Mouse (Mus musculus): ENCODE measurements around the gene Dnaaf5. TPM values are rescaled to one million over a fixed set of nuclear protein-coding genes. Genes with fewer than 3 reads are reported as not detected.
A peak's percentile ranks its signal among the peaks of the same experiment; 100 is the strongest.

The Dnaaf5 gene
- total RNA-seq, 2 experiments from 2014 or later, result 4.1 to 5.2 TPM

DNA sequence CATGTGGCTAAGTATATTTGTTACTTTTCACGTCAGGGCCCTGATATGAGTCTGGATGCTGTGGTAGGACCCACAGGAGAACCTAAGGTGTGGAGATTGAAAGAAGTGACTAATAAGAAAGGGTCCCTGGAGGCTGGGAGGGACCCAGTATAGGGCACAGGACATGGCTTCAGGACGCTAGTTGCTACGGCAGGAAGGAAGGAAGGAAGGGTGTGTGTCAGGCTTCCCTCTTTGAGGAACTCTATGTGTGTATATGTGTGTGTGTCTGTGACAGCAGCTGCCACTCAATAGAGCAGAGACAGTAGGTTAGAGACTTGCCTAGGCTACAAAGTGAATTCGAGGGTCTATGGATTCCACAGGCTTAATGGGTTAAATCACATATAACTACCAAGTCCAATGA lies 70.6 kb downstream of the Dnaaf5 start:
- peak; percentile 56; the same call in 1 of the 2 replicates for ATAC-seq (ENCODE audit: poor library complexity, severe bottlenecking)

DNA sequence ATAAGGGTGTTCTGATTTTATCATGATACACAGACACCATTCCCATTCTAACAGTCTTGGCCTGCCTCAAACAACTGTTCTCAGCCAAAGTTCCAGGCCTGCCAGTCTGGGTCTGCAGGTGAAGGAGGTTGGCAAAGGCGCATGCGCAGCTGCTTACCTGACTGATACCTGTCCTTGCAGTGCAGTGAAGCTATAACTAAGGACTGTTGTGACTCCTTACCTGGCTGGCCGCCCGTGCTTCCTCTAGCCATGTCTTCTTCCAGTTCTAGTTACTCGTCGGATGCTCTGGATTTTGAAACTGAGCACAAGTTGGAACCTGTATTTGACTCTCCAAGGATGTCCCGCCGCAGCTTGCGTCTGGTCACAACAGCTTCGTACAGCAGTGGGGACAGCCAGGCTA lies 73.3 kb downstream of the Dnaaf5 start:
- ATAC-seq (ENCODE audit: poor library complexity, severe bottlenecking), result no peak

- no peak for ATAC-seq (ENCODE audit: poor library complexity, severe bottlenecking)
Measured at GRCm38 (mm10) chr5:139227236-139227635, 77.2 kb downstream of the Dnaaf5 start.

DNA sequence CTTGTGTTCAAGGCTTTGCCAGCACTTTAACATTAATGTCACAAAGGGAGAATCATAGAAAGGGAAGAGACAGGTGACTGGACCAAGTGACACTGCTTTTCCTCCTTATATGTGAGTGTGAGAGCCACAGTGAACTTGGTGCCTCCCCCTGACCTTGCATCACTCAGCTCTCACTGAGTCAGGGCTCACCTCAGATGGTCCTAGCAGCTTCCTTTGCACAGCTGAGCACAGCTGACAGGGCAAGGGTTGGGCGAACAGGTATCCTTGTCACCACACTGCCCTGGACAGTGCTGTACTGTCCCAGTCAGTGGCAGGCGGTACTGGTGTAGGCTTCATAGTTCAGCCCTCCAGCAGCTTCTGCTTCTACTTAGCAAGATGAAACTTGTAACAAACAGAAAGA lies 77.6 kb downstream of the Dnaaf5 start:
- ATAC-seq (ENCODE audit: poor library complexity, severe bottlenecking), result no peak

- no peak for ATAC-seq (ENCODE audit: poor library complexity, severe bottlenecking)
Measured at GRCm38 (mm10) chr5:139228318-139228717, 78.3 kb downstream of the Dnaaf5 start.

- ATAC-seq (ENCODE audit: poor library complexity, severe bottlenecking), result no peak
Measured at GRCm38 (mm10) chr5:139229716-139230115, 79.7 kb downstream of the Dnaaf5 start.

DNA sequence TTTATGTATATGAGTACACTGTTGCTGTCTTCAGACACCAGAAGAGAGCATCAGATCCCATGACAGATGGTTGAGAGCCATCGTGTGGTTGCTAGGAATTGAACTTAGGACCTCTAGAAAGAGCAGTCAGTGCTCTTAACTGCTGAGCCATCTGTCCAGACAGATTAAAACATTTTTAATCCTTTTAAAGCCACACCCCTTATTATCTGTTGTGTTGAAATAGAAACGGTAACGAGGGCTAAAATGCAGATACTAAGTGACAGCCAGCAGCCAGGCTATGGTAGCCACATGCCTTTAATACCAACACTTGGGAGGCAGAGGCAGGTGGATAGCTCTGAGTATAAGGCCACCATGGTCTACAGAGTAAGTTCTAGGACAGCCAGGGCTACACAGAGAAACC lies 82.1 kb downstream of the Dnaaf5 start:
- ATAC-seq (ENCODE audit: poor library complexity, severe bottlenecking), result no peak

GRCm38 (mm10) chr5:139234423-139234822 lies 84.4 kb downstream of the Dnaaf5 start:
- ATAC-seq (ENCODE audit: poor library complexity, severe bottlenecking), result no peak

Other genes with a start within 250 kb of the Dnaaf5 start
- gene Pdgfa, start 152.9 kb upstream of the Dnaaf5 start, total RNA-seq (2015), result 0.13 and 0.75 TPM in 2 replicates
- 0.07 and 0.12 TPM in 2 replicates for gene Pdgfa, start 152.9 kb upstream of the Dnaaf5 start, total RNA-seq (2017)
- 0.27 and 0.60 TPM in 2 replicates for gene Prkar1b, start 222 bp upstream of the Dnaaf5 start, total RNA-seq (2015)
- gene Prkar1b, start 222 bp upstream of the Dnaaf5 start, total RNA-seq (2017), result 0.04 and 0.48 TPM in 2 replicates
- 40.8 and 44.1 TPM in 2 replicates for gene Sun1, start 50.4 kb downstream of the Dnaaf5 start, total RNA-seq (2015)
- 67.0 and 72.5 TPM in 2 replicates for gene Sun1, start 50.4 kb downstream of the Dnaaf5 start, total RNA-seq (2017)
- 21.6 and 23.0 TPM in 2 replicates for gene Get4, start 102.1 kb downstream of the Dnaaf5 start, total RNA-seq (2015)
- 18.5 and 23.1 TPM in 2 replicates for gene Get4, start 102.1 kb downstream of the Dnaaf5 start, total RNA-seq (2017)
- 42.5 and 43.9 TPM in 2 replicates for gene Adap1, start 175.4 kb downstream of the Dnaaf5 start, total RNA-seq (2015)
- gene Adap1, start 175.4 kb downstream of the Dnaaf5 start, total RNA-seq (2017), result 56.9 and 61.1 TPM in 2 replicates
- 35.6 and 42.6 TPM in 2 replicates for gene Cox19, start 201.2 kb downstream of the Dnaaf5 start, total RNA-seq (2015)
- gene Cox19, start 201.2 kb downstream of the Dnaaf5 start, total RNA-seq (2017), result 20.0 and 24.6 TPM in 2 replicates
- not detected in 2 replicates for gene Cyp2w1, start 202.4 kb downstream of the Dnaaf5 start, total RNA-seq (2015)
- gene Cyp2w1, start 202.4 kb downstream of the Dnaaf5 start, total RNA-seq (2017), result not detected in 2 replicates
- 9.8 and 13.1 TPM in 2 replicates for gene Gpr146, start 227.5 kb downstream of the Dnaaf5 start, total RNA-seq (2015)
- 9.6 and 14.8 TPM in 2 replicates for gene Gpr146, start 227.5 kb downstream of the Dnaaf5 start, total RNA-seq (2017)

All from megakaryocyte, adult 5-6 weeks (primary cell).